In the genomic region with DNA sequence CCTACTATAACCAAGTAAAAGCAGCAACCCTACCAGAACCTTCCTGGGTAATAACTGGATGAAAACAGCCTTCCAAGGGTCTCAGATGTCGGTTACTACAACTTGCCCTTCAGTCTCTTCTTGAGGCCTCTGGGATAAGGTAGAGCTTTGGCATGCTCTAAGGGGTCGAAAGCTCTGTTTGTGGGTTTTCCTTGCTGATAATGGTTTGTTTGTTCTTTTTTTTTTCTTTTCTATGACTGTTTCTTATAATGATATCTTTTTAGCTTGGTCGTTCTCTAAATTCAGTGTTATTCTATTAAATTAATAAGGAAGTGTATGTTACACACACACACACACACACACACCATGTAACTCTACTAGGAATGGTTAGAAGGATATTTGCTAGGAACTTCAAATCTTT, we compare ENCODE assay signal across 17 mouse cellular contexts. TPM values are rescaled to one million over a fixed set of nuclear protein-coding genes. Genes with fewer than 3 reads are reported as not detected.
DNase-seq lines count a peak whose midpoint lies in the region; TF ChIP-seq lines count a peak whose summit lies in the region.
"Had no signal": no experiment of that assay in that cellular context is flagged by ENCODE, and none has a peak within 500 bp of the region (broad histone marks: within the 10 kb centered on the region; RNA-seq: fewer than 3 reads in every experiment).

No protein-coding gene starts in this region.

- TF ChIP-seq CTCF in MEL (IDR thresholded peaks at IDR 0.05 in 2 of 3, conservative IDR thresholded peaks at IDR 0.05 in 1 of 3; ENCODE audit: control insufficient read depth in 1 of 3, insufficient read depth in 1 of 3, low read depth in 2 of 3, low read length in 3 of 3, poor library complexity in 1 of 3, severe bottlenecking in 1 of 3), result no peak
- no peak for TF ChIP-seq CTCF in cerebellum, adult 2 months (IDR thresholded peaks at IDR 0.05; ENCODE audit: borderline replicate concordance, insufficient read depth, low read depth, low read length)

- H3K9me3 ChIP-seq in MEL (replicated peaks; ENCODE audit: insufficient read depth, low read length), result no peaks in the 10 kb centered on the region
- H3K9me3 ChIP-seq: G1E had no signal

- H3K4me3 ChIP-seq in MEL (ENCODE audit: control insufficient read depth in 1 of 2, insufficient read depth in 1 of 2, low read depth in 2 of 2, low read length in 2 of 2), result no peak overlapping the region
- no peak overlapping the region for H3K4me3 ChIP-seq in cerebellum, adult 2 months (replicated peaks; ENCODE audit: insufficient read depth, low read depth, low read length)

- peak in 1 of 2 experiments; percentile 53; a peak in 2 of 4 replicates for TF ChIP-seq EP300 in MEL (IDR thresholded peaks at IDR 0.05; ENCODE audit: low read depth in 1 of 2, low read length in 2 of 2)

- H3K36me3 ChIP-seq in MEL (ENCODE audit: control insufficient read depth in 1 of 2, insufficient read depth in 2 of 2, low read length in 2 of 2), result peaks cover 0 to 19% of the 10 kb centered on the region in 2 experiments; a peak in 2 of 4 replicates

- WGBS in cerebellum, adult 2 months, result 89% methylated on average over 3 of the region's 3 CpGs

- peaks cover 16 to 26% of the 10 kb centered on the region in 2 experiments for H3K4me1 ChIP-seq in MEL (ENCODE audit: control insufficient read depth in 1 of 2, insufficient read depth in 2 of 2, low read length in 2 of 2)
- no peaks in the 10 kb centered on the region for H3K4me1 ChIP-seq in cerebellum, adult 2 months (ENCODE audit: control insufficient read depth, insufficient read depth, low read length)

- no peaks in the 10 kb centered on the region for H3K27me3 ChIP-seq in MEL (ENCODE audit: control insufficient read depth in 1 of 2, insufficient read depth in 2 of 2, low read length in 2 of 2)
- no peaks in the 10 kb centered on the region for H3K27me3 ChIP-seq in cerebellum, adult 2 months (ENCODE audit: control insufficient read depth, insufficient read depth, low read length)
- H3K27me3 ChIP-seq: CH12.LX, Patski had no signal

- peak; percentile 36 for DNase-seq in MEL (ENCODE audit: low read depth, low spot score)
- DNase-seq in cerebellum, adult 2 months, result no peak
- DNase-seq: adrenal gland, adult 2 months; adrenal gland, adult 8-10 months; adrenal gland, postnatal 10 days; adrenal gland, postnatal 14 days; adrenal gland, postnatal 25 days; adrenal gland, postnatal 36 days; B cell, adult 2 months; cerebellum, adult 11 months; cerebellum, adult 11-12 months; cerebellum, adult 18-20 months; cerebellum, adult 8-10 months; cerebellum, adult 9-10 months had no signal

- H3K27ac ChIP-seq in MEL (ENCODE audit: control insufficient read depth, low read depth, low read length), result no peak overlapping the region
- no peak overlapping the region for H3K27ac ChIP-seq in cerebellum, adult 2 months (ENCODE audit: insufficient read depth, low read length)

- TF ChIP-seq POLR2A in MEL (IDR thresholded peaks at IDR 0.05; ENCODE audit: control insufficient read depth in 1 of 2, insufficient read depth in 1 of 2, low read depth in 1 of 2, low read length in 2 of 2, poor library complexity in 1 of 2), result no peak
- TF ChIP-seq POLR2A in cerebellum, adult 2 months (IDR thresholded peaks at IDR 0.05; ENCODE audit: borderline replicate concordance, insufficient read depth, low read length), result no peak

- H3K79me2 ChIP-seq in MEL (ENCODE audit: control insufficient read depth, insufficient read depth, low read length, poor library complexity), result peaks cover 5% of the 10 kb centered on the region

- no peak overlapping the region for H3K9ac ChIP-seq in MEL (ENCODE audit: control insufficient read depth, low read depth, low read length, poor library complexity, severe bottlenecking)

- no peak for TF ChIP-seq RAD21 in MEL (IDR thresholded peaks at IDR 0.05; ENCODE audit: low read depth, low read length)

TF ChIP-seq in MEL, 35 proteins besides CTCF, POLR2A, EP300 and RAD21:
- TF ChIP-seq CHD1 (IDR thresholded peaks at IDR 0.05; ENCODE audit: low read depth, low read length), result no peak
- TF ChIP-seq KAT2A (conservative IDR thresholded peaks at IDR 0.05; ENCODE audit: low read depth, low read length), result no peak
- 0 out of 2 replicates have a peak, but pooled peaks have one; percentile 16 for TF ChIP-seq GATA1 (IDR thresholded peaks at IDR 0.05; ENCODE audit: low read depth, low read length)
- TF ChIP-seq SMC3 (IDR thresholded peaks at IDR 0.05; ENCODE audit: low read depth, low read length), result no peak
- TF ChIP-seq NRF1 (IDR thresholded peaks at IDR 0.05; ENCODE audit: insufficient read depth, low read depth, low read length, poor library complexity, severe bottlenecking), result no peak
- no peak for TF ChIP-seq HCFC1 (IDR thresholded peaks at IDR 0.05; ENCODE audit: low read depth, low read length)
- TF ChIP-seq MYB (IDR thresholded peaks at IDR 0.05; ENCODE audit: low read depth, low read length), result no peak
- no peak for TF ChIP-seq ZC3H11A (IDR thresholded peaks at IDR 0.05; ENCODE audit: low read depth, low read length)
- no peak for TF ChIP-seq CHD2 (IDR thresholded peaks at IDR 0.05; ENCODE audit: low read length)
- no peak for TF ChIP-seq RCOR1 (IDR thresholded peaks at IDR 0.05; ENCODE audit: low read depth, low read length)
- TF ChIP-seq ZNF384 (IDR thresholded peaks at IDR 0.05; ENCODE audit: low read depth, low read length), result peak; percentile 84
- no peak for TF ChIP-seq E2F4 (IDR thresholded peaks at IDR 0.05; ENCODE audit: borderline replicate concordance, low read depth, low read length)
- TF ChIP-seq ETS1 (IDR thresholded peaks at IDR 0.05; ENCODE audit: low read depth, low read length), result 0 out of 2 replicates have a peak, but pooled peaks have one; percentile 19
- TF ChIP-seq POLR2AphosphoS5 (IDR thresholded peaks at IDR 0.05; ENCODE audit: borderline replicate concordance, low read depth, low read length), result no peak
TF ChIP-seq in MEL: peak in this region for 3.

RNA-seq across cellular contexts. Expression of a gene that starts 42.6 kb away (rescaled TPM):
- 9.4 and 12.4 TPM in 2 replicates for total RNA-seq in MEL (2012; rRNA removed)
- 10 to 100 TPM; 13.7 to 33.0 TPM for polyA plus RNA-seq in MEL (2012; ENCODE audit: insufficient read depth in 1 of 2, insufficient read length in 2 of 2, low read depth in 1 of 2, low replicate concordance in 2 of 2, missing spikeins in 1 of 2)
- polyA plus RNA-seq in cerebellum, adult 2 months (2012; rRNA removed), result 8.9 and 9.7 TPM in 2 replicates
